Mouse (Mus musculus) bone marrow macrophage, adult 2 months (primary cell): ENCODE results near the gene Extl2. TPM values are rescaled to one million over a fixed set of nuclear protein-coding genes. Genes with fewer than 3 reads are reported as not detected.
A peak's percentile ranks its signal among the peaks of the same experiment; 100 is the strongest.

ENCODE experiments used
- H3K27ac ChIP-seq: 2 replicates; pipeline ENCODE4 v1.5.1; 2012; ENCODE audit warnings: low read depth, low read length; ENCODE audit not compliant: insufficient read depth
- H3K4me1 ChIP-seq: 2 replicates; pipeline ENCODE4 v1.6.1; 2012; ENCODE audit warnings: low read length; ENCODE audit not compliant: control insufficient read depth, insufficient read depth
- H3K4me3 ChIP-seq: 2 replicates; pipeline ENCODE4 v1.5.1; 2012; ENCODE audit warnings: mild to moderate bottlenecking, low read length, moderate library complexity; ENCODE audit not compliant: insufficient read depth
- CTCF ChIP-seq: IDR thresholded peaks from 2 replicates; pipeline ENCODE4 v1.5.1; 2012; ENCODE audit warnings: low read depth, mild to moderate bottlenecking, low read length, moderate library complexity
- POLR2A ChIP-seq: IDR thresholded peaks from 2 replicates; pipeline ENCODE4 v1.6.1; 2012; ENCODE audit warnings: mild to moderate bottlenecking, low read depth, low read length, borderline replicate concordance
- polyA plus RNA-seq: library from polyadenylated mRNA; stranded (reverse); fragments of >200 nt; gene quantifications from 2 replicates; pipeline ENCODE4 v1.2.4, GENCODE M21; 2012; ENCODE audit not compliant: missing spikeins, insufficient read depth, insufficient read length

Gene Extl2
- polyA plus RNA-seq, 1 experiment: 9.8 TPM

DNA sequence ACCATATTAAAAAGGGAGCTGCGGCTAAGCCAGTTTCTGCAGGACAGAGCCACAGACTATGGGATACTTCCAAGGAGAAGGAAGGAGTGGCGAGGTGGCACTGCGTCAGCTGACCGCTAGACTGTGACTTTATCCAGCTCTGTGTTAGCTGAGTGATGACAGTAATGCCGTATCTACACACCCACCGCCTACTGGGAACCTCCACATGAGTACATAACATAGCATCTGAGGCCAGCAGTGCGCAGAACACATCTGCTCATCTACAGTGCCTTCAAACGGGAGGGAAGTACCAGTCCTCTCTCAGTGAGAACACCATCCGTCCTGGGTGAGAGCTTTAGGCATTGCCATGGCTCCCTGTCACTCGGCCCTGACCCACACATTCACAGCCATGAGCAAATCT is 32.3 kb upstream of the Extl2 start:
- no peaks in the 10 kb centered on the region for H3K4me1 ChIP-seq
- no peak overlapping the region for H3K27ac ChIP-seq
- TF ChIP-seq POLR2A (no peak), CTCF (no peak)
- no peak overlapping the region for H3K4me3 ChIP-seq

GRCm38 (mm10) chr3:115979000-115979399 is 28.3 kb upstream of the Extl2 start:
- H3K27ac ChIP-seq: no peak overlapping the region
- no peak overlapping the region for H3K4me3 ChIP-seq
- no peaks in the 10 kb centered on the region for H3K4me1 ChIP-seq
- no peak for TF ChIP-seq POLR2A
- TF ChIP-seq CTCF: no peak

- no peak overlapping the region for H3K4me3 ChIP-seq
- no peak overlapping the region for H3K27ac ChIP-seq
- peaks cover 18% of the 10 kb centered on the region for H3K4me1 ChIP-seq
- TF ChIP-seq POLR2A (no peak), CTCF (no peak)
These were observed 24.0 kb upstream of the Extl2 start for GRCm38 (mm10) chr3:115983217-115983616.

DNA sequence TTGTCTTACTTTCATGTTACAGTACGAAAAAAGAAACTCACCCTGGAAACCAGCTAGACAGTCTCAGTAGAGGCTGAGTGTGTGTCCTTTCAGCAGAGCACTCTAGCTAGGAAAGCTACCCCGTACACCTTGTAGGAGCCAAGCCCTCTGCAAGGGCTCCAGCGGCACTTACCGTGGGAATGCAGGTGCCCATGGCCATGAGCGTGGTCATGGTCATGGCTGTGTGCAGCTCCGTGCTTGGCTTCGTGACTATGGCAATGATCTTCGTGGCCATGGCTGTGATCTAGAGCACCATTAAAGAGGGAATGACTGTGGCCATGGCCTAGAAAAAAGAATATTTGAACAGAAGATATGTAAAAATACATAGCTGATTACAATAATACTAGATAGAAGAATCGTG is 22.6 kb upstream of the Extl2 start:
- Histone ChIP-seq H3K27ac (peak overlapping the region; percentile 12; the same call in 1 of the 2 replicates), H3K4me1 (peaks cover 18% of the 10 kb centered on the region), H3K4me3 (no peak overlapping the region)
- TF ChIP-seq CTCF (no peak), POLR2A (no peak)

- TF ChIP-seq CTCF (no peak), POLR2A (no peak)
- H3K27ac ChIP-seq: peak overlapping the region; percentile 68
- H3K4me1 ChIP-seq: peaks cover 18% of the 10 kb centered on the region
- peak overlapping the region; percentile 9; the same call in 1 of the 2 replicates for H3K4me3 ChIP-seq
These were observed 21.9 kb upstream of the Extl2 start for GRCm38 (mm10) chr3:115985183-115985892.

DNA sequence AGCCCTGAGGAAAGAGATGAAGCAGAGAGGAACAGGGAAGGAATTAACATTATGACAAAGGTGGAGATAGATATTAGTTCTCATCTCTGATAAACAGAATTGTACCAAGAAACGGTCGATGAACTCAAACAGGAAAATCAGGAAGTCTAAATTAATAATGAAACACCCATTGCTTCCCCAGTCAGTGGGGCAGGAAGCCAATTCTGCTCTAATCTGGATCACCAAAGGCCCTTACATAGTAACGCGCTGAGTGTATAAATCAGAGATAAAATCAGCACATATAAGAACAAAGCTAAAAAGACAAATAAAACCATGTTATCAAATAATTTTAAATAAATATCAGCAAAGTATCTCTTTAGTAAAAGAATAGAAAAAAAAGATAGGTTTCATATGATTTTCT is 15.2 kb upstream of the Extl2 start:
- no peak for TF ChIP-seq CTCF
- Histone ChIP-seq H3K4me1 (peaks cover 22% of the 10 kb centered on the region), H3K27ac (peak overlapping the region; percentile 33; the same call in 1 of the 2 replicates), H3K4me3 (peak overlapping the region; percentile 4; the same call in 1 of the 2 replicates)

- TF ChIP-seq POLR2A: no peak
- no peak for TF ChIP-seq CTCF
- no peak overlapping the region for H3K4me3 ChIP-seq
- H3K27ac ChIP-seq: no peak overlapping the region
- H3K4me1 ChIP-seq: peaks cover 26% of the 10 kb centered on the region
These were observed 14.7 kb upstream of the Extl2 start for GRCm38 (mm10) chr3:115992588-115992987.

GRCm38 (mm10) chr3:115993025-115993424 is 14.2 kb upstream of the Extl2 start:
- no peak overlapping the region for H3K4me3 ChIP-seq
- H3K4me1 ChIP-seq: peaks cover 26% of the 10 kb centered on the region
- H3K27ac ChIP-seq: no peak overlapping the region
- TF ChIP-seq CTCF (no peak), POLR2A (no peak)

DNA sequence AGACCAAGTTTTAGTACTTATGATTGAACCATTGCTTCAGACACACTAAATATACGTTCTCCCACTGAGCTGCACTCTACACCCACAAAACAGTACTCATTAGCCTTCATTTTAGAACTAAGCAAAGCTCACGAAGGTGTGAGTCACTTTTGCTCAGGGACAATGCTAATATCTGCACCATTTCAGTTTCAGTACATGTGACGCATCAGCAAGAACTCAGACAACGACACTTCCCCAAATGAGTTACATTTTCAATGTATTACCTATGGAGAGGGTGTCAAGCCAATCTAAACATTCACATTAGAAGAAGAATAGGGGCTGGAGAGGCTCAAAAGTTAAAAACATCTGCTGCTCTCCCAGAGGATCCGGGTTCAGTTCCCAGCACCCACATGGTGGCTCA is 10.3 kb upstream of the Extl2 start:
- Histone ChIP-seq H3K27ac (no peak overlapping the region), H3K4me1 (peaks cover 23% of the 10 kb centered on the region), H3K4me3 (no peak overlapping the region)
- no peak for TF ChIP-seq CTCF
- no peak for TF ChIP-seq POLR2A

DNA sequence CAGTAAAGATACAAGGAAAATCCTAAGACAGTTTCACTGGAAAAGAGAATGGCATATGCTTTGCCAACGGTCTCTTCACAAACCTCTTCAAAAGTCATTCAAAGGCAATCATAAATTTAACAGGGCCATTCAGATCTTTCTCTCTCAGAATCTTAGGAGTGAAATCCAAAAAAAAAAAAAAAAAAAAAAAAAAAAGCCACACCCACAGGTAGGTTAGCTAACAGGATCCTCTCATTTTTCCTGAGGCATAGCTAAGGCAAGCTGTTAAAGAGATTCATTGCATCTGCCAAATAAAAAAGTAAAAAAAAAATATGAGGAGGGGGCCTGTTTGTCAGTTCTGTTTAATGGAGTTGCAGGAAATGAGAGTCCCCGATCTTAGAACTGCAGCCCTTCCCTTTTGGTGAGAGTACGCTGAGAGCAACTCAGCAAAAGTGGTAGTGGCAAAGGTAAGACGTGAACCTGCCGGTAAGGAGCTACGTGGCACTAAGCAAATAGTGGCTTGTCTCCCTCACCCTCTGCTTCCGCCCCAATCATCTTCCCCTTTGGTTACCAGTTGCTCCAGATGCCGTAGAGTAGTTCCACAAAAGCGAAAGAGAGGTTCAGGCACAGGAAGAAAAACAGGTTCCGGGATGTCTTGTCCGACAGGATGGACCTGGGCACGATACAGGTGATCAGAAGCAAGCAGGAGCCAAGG is 831 bp upstream of the Extl2 start:
- TF ChIP-seq POLR2A (no peak), CTCF (no peak)
- H3K4me3 ChIP-seq: peak overlapping the region; percentile 85
- peak overlapping the region; percentile 67 for H3K27ac ChIP-seq
- H3K4me1 ChIP-seq: peaks cover 9% of the 10 kb centered on the region

DNA sequence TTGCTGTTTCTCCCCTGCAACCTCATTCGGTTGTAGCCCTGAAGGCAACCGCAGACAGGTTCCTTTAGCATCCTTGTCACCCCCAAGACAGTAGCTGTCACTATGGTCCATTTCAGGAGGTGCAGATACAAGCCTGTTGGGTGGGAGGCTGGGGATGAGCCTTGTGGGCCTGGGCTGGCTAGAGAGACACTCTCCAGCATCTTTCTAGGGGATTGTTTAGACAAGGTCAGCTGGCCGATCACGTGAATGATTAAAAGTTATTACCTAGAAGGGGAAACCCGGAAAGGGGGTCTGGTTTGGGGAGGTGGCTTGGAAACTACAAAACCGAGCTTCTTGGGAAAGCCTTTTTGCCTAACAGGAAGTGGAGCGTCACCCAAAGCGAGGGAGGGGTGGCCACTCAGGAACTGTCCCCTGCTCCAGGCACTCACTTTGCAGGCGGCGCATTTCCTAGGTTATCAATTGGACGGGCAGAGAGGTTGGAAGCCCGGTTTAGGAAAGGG is 729 bp downstream of the Extl2 start:
- H3K4me1 ChIP-seq: peaks cover 9% of the 10 kb centered on the region
- peak overlapping the region; percentile 58 for H3K27ac ChIP-seq
- H3K4me3 ChIP-seq: peak overlapping the region; percentile 85
- TF ChIP-seq POLR2A (no peak), CTCF (no peak)
